Mouse (Mus musculus) kidney, adult 18-20 months (tissue): ENCODE measurements at regions not wholly inside any gene's neighbourhood (a gene's known extent, or its start where the extent isn't known, plus 50 kb on each side); places are given as distances from the start of the nearest gene placed in this dataset.

Experiments used
- DNase-seq: peaks from one replicate; pipeline ENCODE4 v3.0.0; 2021

GRCm38 (mm10) chr3:38116071-38116787 lies 368.4 kb downstream of the Ankrd50 start:
- DNase-seq: peak; percentile 37

- no peak for DNase-seq
Observed at GRCm38 (mm10) chr3:38112568-38112967, 372.1 kb downstream of the Ankrd50 start.

DNA sequence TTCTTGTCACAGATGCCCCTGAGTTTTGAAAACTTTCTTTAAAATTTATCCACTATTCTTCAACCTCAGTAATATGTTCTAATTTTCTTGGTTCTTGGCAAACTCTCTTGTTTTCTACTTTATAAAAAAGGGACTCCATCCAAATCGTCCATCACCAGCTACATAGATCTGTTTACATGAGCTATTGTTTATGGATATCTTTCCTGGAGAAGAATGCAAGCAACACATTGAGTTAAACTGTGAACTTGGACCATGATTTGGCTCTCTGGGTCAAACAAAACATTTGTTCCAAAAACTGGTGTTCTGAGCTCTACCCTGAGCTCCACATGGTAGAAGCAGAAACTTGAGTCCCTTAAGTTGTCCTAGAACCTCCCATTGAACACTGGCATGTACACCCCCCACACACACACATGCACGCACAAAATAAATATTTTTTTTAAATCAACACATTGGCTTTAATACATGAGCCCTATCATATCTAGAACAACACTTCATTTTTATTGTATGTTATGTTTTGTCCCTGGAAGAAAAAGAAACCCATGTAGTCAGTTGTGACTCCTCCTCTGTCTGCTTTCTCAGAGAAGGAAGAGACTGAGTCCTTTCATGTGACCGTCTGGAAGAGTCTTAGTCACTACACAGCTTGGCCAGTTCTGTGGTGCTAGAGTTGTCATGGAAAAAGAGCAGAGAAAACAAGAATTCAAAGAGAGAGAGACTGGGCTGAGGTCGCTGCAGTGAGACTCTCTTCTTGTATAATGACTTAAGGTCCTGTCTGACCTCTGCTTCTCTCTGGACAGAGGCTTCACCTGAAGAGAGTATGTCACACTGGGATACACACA lies 379.4 kb downstream of the Ankrd50 start:
- no peak for DNase-seq

DNA sequence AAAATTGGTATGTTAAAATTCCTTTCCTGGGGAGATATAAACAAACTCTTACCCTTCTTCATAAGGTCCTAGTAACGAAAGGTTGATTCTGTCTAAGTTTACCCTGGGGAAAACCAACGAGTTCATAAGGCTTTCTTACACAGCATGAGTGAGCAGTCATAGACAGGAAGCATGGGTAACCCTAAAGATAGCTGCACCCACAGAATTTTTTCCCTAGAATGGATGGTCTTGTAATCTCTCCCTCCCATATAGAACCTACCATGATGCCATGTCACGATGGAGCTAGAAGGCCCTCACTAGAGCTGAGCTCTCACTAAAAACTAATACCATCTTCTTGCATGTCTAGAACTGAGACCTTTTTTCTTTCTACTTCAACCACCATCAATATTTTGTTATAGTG lies 380.1 kb upstream of the Gm5148 start:
- DNase-seq: no peak

- no peak for DNase-seq
Observed at GRCm38 (mm10) chr3:38102985-38103384, 378.7 kb upstream of the Gm5148 start.

GRCm38 (mm10) chr3:38102181-38102580 lies 377.9 kb upstream of the Gm5148 start:
- no peak for DNase-seq

DNA sequence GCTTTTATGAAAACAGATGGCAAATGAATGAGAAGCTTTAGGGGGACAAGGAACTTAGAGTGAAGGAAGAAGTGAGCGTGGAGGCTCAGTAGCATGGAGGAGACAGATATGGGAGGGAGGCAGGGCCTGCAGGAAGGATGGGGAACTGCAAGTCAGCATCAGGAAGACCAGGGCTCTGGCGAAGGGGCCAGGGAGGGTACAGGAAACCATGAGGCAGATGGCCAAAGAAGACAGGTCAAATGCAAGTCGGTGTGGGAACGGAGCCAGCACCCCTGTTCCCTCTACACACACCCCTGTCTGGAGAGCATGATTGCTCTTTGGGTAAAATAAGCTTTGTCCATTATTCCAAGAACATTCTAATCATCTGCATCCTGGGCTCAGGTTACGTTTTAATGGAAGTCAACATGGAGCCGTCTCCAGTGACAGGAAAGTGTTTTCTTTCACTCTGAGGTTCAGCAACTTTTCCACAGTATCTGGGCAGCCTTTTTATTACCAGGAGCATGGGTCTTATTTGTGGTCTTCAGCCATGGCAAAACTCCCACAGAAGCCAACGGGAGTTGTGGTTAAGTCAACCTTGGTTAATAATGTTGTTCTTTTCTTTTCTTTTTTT lies 370.2 kb upstream of the Gm5148 start:
- peak; percentile 43 for DNase-seq

- DNase-seq: no peak
Observed at GRCm38 (mm10) chr3:38084548-38084947, 360.3 kb upstream of the Gm5148 start.

- no peak for DNase-seq
Observed at GRCm38 (mm10) chr3:38082386-38082785, 358.1 kb upstream of the Gm5148 start.

- peak; percentile 17 for DNase-seq
Observed at GRCm38 (mm10) chr3:38076835-38077234, 352.5 kb upstream of the Gm5148 start.

GRCm38 (mm10) chr3:38073946-38074345 lies 349.7 kb upstream of the Gm5148 start:
- DNase-seq: no peak

- no peak for DNase-seq
Observed at GRCm38 (mm10) chr3:38055627-38056026, 331.3 kb upstream of the Gm5148 start.

GRCm38 (mm10) chr3:38052941-38053340 lies 328.7 kb upstream of the Gm5148 start:
- DNase-seq: no peak

DNA sequence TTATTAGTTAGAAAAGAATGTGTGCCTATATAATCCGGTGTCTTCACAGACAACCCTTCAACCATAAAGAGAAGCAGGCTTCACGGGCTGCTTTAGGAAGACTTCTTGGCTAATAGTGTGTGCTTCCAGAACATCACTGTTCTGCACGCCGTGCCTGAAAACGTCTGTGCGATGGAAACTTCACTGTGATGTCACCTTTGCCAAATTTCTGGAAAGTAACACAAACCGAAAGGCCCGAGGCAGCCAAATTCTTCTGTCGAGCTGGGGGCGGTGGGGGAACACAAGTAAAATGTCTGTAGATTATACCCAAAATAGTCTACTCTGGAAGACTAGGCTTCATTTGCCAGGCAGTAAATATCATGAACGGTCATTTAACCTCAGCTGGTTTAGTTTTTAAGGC lies 327.5 kb upstream of the Gm5148 start:
- DNase-seq: no peak

DNA sequence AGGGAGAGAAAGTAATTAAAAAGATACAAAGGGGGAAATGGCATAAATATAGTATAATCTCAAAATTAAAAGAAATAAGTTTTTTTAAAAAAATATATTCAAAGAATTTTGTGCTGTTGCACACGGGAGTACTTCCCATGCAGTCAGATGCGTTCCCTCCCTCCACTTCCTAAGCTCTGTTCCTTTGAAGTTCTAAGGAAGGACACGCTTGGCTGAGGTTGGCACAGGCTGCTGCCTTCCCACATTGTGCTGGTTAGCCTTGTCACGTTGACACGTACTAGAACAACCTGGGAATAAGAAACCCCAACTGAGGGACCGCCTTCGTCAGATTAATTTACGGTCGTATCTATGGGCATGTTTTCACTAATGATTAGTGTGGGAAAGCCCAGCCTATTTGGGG lies 326.6 kb upstream of the Gm5148 start:
- DNase-seq: peak; percentile 25

DNA sequence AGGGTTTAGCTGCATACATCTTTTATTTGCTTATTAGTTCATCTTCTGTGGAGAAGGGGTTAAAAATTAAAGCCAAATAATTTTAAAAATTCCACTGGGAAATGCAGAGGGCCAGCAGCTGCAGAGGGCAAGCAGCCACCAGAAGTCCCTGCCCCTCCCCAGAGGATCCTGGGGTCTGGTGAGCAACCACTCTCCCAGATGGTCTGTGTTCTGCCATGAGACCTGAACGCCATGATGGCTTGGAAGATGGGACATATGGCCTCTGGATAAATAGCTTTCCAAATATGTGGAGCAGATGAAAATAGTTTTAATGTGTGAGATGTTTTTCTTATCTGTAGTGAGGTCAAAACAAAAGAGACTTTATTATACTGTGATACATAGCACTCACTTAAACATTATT lies 326.1 kb upstream of the Gm5148 start:
- DNase-seq: no peak

GRCm38 (mm10) chr3:38049290-38049689 lies 325.0 kb upstream of the Gm5148 start:
- DNase-seq: no peak

DNA sequence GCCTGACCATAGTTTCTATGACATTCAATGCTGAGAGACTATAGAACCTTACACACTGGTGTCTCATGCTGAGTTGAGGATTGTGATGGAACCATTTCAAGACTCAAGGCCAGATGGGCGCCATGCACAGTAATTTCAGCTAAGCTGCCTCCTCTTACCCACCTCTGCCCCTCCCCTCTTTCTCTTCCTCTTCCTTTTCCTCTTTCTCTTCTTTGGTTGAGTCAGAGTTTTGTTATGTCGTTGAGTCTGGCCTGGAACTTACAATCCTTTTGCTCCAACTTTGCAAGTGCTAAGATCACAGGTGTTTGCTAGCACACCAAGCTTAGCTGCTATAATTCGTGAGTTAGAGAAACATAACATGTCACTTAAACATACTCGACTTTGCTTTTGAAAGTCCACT lies 323.2 kb upstream of the Gm5148 start:
- DNase-seq: no peak

DNA sequence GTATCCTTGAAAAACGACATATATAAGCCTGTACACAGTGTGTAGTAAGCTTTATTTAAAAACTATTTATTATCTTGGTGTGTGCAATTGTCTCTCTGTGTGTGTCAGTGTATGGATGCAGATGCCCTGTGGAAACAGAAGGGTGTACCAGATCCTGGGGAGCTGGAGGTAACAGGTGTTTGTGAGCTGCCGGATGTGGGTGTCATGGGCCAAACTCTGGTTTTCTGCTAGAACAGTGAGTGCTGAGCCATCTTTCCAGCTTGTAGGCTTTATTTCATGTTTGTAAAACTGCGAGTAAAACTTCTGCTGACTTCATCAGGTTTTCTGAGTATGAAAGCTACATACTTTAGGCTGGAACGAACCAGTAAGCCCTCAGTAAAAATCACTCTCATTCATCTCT lies 322.3 kb upstream of the Gm5148 start:
- no peak for DNase-seq

DNA sequence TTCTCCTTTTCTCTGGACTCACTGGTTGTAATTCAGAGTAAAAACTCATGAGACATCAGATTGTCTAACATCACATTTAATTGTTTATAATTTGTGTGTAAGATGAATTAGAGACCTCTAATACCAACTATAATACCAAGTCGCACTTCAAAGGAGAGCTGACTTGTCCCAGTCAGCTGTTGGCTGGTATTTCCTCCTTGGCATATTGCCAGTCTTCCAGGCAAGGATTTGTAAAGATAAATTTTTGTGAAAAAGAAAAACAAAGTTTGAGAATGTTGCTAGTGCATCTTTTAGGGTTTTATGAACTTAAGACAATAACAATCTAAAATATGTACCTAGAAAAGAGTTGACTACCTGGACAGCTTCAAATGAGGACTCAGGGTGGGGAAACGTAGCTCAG lies 321.7 kb upstream of the Gm5148 start:
- no peak for DNase-seq

GRCm38 (mm10) chr3:38045523-38045922 lies 321.2 kb upstream of the Gm5148 start:
- DNase-seq: no peak

GRCm38 (mm10) chr3:38044338-38044737 lies 320.0 kb upstream of the Gm5148 start:
- no peak for DNase-seq

DNA sequence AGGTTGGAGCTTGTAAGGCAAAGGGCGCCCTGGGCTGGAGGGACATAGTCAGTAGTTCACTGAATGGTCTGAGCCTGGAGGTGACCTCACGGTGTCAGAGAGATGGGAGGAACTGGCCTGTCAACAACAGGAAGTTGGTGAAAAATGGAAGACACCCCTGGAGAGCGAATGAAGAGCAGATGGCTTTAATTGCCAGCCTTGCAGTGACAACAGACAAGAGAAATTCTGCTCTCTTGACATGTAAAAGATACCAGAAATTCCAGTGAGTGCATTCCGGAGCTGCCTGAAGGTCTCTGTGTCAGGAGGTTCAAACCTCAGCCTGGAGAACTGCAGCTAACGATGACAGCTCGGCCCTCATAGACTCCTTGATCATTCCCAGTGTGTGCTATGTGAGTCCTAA lies 318.3 kb upstream of the Gm5148 start:
- peak; percentile 38 for DNase-seq

GRCm38 (mm10) chr3:38036131-38036530 lies 311.8 kb upstream of the Gm5148 start:
- DNase-seq: no peak
